Mouse (Mus musculus) megakaryocyte, adult 5-6 weeks (primary cell): Measurements from ENCODE around the gene Ppm1j. TPM values are rescaled to one million over a fixed set of nuclear protein-coding genes. Genes with fewer than 3 reads are reported as not detected.
"Not testable (repeated sequence)": the region's sequence is repeated elsewhere in the genome, so short reads cannot be mapped to it uniquely, and the experiment has no call there.

Source experiments
- ATAC-seq: 2 replicates; pipeline ENCODE4 v1.8.0; 2016; ENCODE audit warnings: mild to moderate bottlenecking, inconsistent platforms; ENCODE audit not compliant: poor library complexity, severe bottlenecking
- total RNA-seq, 2 experiments: library from RNA; stranded (forward) in 1 of 2; stranded (reverse) in 1 of 2; fragments of 153-499, 151-499 nt in 1 of 2; fragments of 221-1000, 200-1000 nt in 1 of 2; gene quantifications; 2 replicates each; pipeline versions ENCODE4 v1.2.3 to v1.2.4; 2015 to 2017

Gene Ppm1j
- total RNA-seq (2015) (0.41 and 0.56 TPM in 2 replicates), total RNA-seq (2017) (0.24 and 0.44 TPM in 2 replicates)

- ATAC-seq: peak; percentile 46
Observed at GRCm38 (mm10) chr3:104780561-104781420, at the start of gene Ppm1j. Gene Ppm1j (plus strand): TSS chr3:104781056.

DNA sequence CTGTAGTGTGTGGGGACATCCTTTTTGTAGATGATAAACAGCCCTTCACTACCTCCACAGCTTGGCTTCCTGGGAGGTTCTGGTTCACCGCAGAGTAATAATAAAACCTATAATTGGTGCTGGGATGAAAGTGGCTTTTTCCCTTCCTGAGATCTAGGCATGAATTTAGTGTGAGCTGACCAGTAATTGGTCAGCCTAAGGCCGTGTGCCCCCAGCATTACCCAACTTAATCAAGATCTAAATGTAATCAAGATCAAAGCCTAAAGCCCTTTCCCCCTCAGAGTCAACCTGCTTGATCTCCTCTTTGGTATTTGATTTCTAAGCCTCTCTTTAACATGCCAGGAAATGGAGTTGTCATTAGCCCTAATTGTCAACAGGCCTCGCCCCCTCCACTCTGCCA lies 47.9 kb upstream of the Ppm1j start:
- no peak for ATAC-seq

GRCm38 (mm10) chr3:104734654-104735053 lies 46.2 kb upstream of the Ppm1j start:
- no peak for ATAC-seq

- ATAC-seq: no peak
Observed at GRCm38 (mm10) chr3:104741954-104742353, 38.9 kb upstream of the Ppm1j start.

DNA sequence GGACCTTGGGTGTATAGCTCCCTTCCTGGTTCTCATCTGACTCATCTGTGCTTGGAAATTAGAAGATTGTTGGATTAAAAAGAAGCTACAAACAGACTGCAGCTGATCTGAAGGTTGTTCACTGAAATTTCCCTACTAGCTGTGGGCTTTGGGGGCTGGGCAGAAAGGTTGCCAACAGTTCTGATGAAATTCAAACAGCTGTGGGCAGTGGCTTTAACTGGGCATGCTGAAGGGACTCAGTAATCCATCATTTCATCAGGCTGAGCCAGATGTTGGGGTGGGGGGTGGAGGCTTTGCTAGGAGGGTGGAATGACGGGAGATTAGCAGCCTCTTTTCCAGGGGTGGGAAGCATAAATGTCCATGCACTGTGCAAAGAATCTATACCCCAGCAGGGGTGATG lies 37.7 kb upstream of the Ppm1j start:
- ATAC-seq: no peak

DNA sequence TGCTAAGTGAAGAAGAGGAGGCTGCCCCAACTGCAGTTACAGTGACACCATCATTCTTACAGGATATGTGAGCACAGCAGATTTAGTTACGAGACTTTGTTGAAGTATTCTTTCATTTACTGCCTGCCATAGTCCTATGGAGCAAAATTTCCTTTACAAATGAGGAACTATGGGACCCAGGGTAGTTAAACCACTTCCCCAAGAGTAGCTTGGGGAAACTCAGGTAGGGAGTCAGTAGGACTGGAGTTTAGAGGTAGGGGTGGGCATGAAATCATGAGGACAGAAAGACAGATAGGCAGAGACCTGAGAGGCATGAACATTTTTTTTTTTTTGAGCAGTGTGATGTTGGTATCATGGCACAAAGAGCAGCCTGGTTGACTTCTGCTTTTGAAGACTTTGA lies 37.0 kb upstream of the Ppm1j start:
- peak; percentile 70 for ATAC-seq

DNA sequence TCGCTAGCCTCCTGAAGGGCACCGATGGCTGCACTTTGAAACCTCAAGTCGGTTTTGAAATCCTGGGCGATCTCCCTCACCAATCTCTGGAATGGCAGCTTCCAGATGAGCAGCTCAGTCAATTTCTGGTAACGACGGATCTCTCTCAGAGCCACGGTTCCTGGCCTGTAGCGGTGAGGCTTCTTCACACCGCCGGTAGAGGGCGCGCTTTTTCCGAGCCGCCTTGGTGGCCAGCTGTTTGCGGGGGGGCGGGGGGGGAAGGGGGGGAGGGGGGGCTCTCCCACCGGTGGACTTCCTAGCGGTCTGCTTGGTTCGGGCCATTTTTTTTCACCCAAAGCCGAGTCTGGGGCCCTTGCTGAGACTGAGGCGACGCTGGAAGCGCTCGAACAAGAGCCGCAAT lies 28.0 kb upstream of the Ppm1j start:
- peak; percentile 40; the same call in 1 of the 2 replicates for ATAC-seq

DNA sequence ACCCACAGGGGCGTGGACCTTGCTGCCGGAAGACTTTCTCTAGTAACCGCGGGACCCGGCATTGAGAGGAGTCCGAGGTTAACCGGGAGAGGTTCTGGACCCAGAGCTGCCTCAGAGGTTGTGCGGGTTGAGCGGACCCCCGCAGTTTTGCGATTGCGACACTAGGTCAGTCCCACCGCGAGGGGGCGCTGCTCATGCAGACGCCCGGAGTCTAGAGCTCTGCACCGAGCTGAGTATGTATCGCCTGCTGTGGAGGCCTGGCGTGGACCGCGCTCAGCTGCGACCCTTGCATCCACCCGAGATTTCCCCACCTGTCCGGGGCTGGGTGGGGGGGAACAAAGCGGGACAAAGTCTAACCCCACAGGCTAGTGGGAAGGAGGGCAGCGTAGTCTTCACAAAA lies 22.4 kb upstream of the Ppm1j start:
- ATAC-seq: peak; percentile 67

DNA sequence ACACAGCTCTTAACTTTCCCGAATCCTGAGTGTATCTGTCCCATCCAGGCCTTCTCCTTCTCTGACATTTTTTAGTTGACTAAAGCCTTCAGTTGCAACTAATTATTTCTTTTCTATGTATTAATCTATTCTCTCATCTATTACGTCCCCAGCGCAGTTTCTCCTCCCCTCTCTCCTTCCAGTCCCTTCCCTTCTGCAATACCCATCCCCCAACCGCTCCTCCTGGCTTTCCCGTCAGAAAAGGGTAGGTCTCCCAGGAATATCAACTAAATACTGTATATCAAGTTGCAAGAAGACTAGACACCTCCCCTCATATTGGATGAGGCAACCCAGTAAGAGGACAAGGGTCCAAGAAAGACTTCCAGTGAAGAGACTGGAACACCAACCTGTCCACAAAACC lies 22.0 kb upstream of the Ppm1j start:
- no peak for ATAC-seq

DNA sequence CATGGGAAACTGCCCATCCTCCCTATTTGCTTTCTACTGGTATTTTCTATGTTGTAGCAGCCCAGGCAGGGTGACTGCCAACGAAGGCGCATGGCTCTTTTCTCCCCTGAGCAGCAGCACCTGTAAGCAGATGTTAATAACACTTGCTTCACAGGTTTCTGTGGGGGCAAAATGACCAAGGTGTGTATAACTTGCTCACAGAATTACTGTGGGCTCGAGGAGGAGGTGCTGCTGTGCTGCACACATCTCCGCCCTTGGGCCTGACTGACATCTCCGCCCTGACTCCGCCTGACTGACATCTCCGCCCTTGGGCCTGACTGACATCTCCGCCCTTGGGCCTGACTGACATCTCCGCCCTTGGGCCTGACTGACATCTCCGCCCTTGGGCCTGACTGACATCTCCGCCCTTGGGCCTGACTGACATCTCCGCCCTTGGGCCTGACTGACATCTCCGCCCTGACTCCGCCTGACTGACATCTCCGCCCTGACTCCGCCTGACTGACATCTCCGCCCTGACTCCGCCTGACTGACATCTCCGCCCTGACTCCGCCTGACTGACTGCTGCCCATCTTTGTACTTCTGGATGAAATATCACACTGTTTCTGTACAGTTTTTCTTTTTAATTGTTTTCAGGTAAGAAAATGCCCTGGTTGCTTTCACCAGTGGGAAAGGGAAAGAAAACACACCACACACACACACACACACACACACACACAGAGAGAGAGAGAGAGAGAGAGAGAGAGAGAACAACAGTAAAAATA lies 18.6 kb upstream of the Ppm1j start:
- not testable (repeated sequence) for ATAC-seq

- no peak for ATAC-seq
Observed at GRCm38 (mm10) chr3:104765021-104765420, 15.8 kb upstream of the Ppm1j start.

GRCm38 (mm10) chr3:104767141-104767540 lies 13.7 kb upstream of the Ppm1j start:
- no peak for ATAC-seq

GRCm38 (mm10) chr3:104767716-104768115 lies 13.1 kb upstream of the Ppm1j start:
- no peak for ATAC-seq

GRCm38 (mm10) chr3:104769135-104769534 lies 11.7 kb upstream of the Ppm1j start:
- no peak for ATAC-seq

GRCm38 (mm10) chr3:104770035-104770434 lies 10.8 kb upstream of the Ppm1j start:
- peak; percentile 55 for ATAC-seq

- ATAC-seq: no peak
Observed at GRCm38 (mm10) chr3:104770918-104771317, 9.9 kb upstream of the Ppm1j start.

DNA sequence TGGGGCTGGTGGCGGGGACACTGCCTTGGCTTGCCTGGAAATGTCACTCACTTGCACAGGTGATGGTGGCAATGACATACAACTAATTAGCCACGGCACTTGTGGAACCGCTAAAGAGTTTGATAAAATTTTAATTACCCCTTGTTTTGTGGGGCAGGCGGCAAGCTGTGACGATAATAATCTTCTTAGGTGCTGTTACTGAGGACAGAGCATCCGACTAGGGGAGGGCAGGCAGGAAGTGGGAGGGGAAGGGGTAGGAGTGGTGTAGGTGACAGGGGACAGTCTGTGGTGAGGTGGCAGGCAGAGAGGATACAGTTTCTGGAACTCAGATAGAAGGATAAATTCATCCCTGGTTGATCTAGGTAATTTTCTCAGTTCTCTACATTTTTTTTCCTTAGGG lies 9.4 kb upstream of the Ppm1j start:
- ATAC-seq: peak; percentile 73

GRCm38 (mm10) chr3:104773301-104773700 lies 7.6 kb upstream of the Ppm1j start:
- no peak for ATAC-seq

GRCm38 (mm10) chr3:104777342-104777741 lies 3.5 kb upstream of the Ppm1j start:
- ATAC-seq: no peak

GRCm38 (mm10) chr3:104779949-104780348 lies 907 bp upstream of the Ppm1j start:
- ATAC-seq: peak; percentile 51; the same call in 1 of the 2 replicates

GRCm38 (mm10) chr3:104781471-104781903 lies 631 bp downstream of the Ppm1j start, which contains the start of gene Fam19a3:
Gene Fam19a3 (minus strand): TSS chr3:104781840.
- peak; percentile 17 for ATAC-seq
